Mouse (Mus musculus) c-Kit-positive CD71-positive TER-119-positive erythroid progenitor cells, embryonic 14.5 days (primary cell): ENCODE measurements at regions not wholly inside any gene's neighbourhood (a gene's known extent, or its start where the extent isn't known, plus 50 kb on each side); places are given as distances from the start of the nearest gene placed in this dataset.

Experiments
- DNase-seq: peaks from one replicate; pipeline ENCODE4 v3.0.0-alpha.2; 2013; ENCODE audit warnings: low spot score

DNA sequence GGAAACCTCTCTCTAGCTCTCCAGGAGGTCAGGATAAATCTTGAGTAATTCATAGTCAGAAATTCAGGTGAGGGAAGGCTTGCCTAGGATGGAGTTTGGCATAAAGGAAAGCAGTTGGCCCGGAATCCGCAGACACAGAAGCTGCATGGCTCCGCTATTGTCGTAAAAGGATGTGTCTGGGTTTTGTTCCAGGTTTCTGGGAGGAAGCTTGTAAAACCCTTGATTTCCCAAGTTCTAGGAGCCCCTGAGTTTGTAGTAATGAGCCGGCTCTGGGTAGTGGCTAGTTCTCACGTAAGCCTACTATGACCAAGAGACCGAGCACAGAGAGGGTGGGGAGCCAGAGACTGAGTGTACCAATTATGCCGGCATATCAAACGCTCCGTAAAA is 52.7 kb upstream of the Gm21915 start:
- DNase-seq: no peak

DNA sequence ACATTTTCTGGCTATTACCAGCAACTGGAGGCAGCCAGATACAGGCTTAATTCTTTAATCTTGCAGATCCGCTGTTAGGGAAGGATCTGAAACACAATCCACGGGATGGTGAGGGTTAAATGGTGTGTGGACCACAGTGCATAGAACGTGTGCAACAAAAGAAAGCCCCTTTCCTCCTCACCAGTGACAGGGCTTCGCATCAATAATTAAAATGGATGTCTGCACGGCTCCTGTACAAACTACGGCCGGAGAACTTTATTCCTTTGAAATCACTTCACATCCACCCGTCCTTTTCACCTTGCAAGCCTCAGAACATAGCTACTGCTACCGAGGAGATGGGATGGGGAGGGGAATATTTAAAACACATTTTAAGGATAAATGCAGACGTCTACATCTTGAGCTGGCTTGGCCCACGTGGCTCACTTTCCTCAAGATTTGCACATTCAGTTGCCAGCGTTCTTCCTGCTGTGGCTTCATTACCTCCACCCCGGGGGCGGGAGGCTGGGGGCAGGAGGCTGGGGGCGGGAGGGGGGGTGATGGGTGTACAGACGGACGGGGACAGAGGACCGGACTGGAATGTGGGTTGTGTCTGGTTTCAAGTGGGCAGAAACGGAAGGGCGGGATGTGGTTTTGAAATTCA is 53.3 kb upstream of the Gm21915 start:
- DNase-seq: no peak

DNA sequence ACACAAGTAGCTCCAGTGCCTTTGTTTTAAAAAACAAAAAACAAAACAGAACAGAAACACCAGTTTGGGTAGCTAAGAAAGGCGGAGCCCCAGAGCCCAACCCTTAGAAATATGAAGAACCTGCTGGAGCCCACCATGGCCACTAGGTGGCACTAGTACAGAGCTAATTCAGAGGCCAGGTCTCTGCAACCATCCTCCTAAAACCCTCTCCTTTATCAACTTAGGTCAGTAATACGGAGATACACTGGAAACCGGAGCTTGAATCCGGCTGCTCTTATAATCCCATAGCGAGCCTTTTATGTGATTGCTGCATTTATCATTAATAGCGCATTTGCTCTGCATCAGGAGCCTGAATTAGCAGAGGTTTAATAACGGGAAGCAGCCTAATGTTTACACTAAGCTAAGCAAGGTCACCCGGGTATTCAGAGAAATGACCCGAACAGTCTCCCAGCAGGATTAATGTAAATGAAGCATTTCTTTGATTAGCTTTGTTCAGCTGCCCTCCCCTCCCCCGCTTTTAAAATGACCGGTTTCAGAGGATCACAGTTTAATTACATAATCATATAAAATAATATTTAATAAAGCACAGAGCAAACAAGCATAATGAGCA is 53.9 kb upstream of the Gm21915 start:
- DNase-seq: peak; percentile 32

DNA sequence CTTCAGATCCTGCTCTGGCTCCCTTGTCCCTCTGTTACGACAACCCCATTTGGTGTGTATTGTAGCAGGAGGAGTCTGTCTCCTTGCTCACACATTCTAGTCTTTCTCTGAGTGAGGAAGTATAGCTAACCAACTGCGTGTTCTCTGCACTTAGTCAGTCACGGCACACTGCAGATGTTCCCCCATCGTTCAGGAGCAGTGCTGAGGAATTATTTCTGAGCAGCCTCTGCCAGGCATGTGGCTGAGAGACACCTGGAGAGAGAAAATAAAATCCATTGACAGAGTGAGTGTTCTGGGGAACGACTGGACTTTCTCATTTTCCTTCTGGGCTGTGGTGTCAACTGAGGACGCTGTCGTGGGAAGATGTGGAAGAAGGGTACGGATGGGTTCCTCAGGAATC is 54.5 kb upstream of the Gm21915 start:
- no peak for DNase-seq

DNA sequence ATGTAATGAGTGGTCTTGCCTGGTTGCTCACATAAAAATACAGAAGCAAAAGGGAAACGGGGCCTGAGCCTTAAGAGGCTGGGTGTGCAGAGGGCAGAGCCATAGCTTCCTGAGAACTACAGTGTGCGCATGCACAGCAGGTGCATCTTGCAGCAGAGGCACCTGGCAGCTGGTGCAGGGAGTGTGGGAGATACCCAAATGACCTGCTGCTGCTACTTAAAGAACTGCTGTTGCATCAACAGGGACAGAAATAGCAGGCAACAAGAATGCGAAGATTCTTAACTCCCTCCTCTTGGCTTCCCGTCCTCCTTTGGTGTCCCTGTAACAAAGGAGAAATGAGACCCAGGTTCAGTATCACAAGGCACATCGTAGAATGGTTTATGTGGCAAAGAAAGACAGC is 56.3 kb upstream of the Gm21915 start:
- no peak for DNase-seq

DNA sequence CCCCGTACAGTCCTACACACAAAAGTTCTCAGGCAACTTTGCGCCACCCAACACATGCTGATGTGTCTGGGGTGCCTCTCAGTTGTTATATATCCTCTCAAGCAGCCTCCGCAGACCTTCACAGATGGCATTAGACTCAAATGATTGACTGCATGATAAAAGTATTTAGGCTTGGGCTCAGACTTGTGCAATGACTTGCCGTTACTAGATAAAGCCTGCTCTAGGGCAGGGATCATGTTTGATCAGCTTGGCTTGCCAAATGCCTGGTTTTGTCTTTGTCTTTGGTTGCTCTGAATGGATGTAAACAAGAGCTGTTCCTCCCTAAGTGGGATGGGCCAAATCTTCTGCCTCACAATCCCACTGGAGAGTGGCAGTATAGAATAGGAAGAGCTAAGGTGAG is 57.2 kb upstream of the Gm21915 start:
- DNase-seq: no peak

DNA sequence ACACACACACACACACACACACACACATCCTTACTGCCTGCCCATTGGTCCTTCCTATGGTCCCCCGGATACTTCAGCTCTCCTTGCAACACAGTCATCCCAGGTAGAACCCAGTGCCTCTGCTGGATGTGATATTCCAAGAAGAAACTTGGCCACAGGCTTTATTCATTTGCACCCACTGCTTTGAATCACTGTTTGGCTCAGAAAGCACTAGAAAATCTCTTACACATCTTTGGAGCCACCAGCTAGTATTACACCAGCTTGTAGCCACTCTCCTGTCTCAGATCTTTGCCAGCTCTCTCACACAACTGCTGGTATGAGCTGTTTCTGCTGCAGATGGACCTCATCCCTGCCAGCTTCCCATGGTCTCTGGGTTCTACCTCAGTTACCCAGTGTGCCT is 57.7 kb upstream of the Gm21915 start:
- no peak for DNase-seq

DNA sequence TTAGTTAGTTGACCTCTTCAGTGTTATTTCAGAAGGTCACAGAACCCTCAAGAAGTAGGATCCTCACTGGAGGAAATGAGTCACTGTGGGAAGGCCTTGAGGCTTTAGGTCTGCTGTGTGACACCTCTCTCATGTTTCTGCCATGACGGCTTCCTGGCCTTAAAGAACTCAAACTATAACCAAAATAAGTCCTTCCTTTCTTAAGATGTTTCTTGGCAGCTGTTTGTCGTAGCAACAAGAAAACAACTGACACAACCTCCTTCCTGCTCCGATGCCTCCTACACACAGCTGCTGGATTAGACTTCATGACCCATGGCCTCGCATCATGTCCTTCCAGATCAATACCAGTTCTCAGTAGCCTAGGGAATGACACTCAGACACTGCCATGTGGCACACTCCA is 58.1 kb upstream of the Gm21915 start:
- DNase-seq: no peak

DNA sequence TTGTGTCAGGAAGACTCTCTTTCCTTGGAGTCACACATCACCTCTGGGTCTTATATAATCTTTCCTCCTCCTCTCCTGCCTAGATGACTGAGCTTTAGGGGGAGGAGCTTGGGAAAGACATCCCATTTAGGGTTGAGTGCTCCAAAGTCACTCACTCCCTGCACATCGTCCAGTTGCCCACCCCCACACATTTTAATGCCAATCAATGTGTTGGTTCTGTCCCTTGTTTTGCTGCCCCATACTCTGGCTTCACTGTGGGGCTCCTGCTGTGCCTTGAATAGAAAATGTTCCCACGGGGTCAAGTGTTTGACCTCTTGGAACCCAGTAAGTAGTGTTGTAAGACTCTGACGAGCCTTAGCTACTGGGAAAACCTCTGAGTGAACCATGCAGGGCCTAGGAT is 58.8 kb upstream of the Gm21915 start:
- no peak for DNase-seq

DNA sequence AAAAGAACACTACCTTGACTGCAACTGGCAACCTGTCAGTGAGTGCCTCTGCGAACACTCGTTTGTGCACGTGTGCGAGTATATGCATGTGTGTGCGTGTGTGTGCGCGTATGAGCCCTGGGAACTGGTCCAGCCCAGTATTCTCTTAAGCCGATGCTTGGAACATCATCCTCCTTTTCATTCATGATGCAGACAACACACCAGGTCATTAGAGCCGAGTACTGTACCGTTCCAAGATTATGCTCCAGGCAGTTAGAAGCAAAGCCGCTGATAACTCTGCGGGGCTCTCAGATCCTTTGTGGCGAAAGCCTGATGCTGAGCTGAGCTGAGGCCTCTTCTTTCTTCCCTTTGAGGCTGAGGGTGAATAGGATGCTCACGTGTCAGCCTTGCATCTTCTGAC is 61.8 kb upstream of the Gm21915 start:
- no peak for DNase-seq

DNA sequence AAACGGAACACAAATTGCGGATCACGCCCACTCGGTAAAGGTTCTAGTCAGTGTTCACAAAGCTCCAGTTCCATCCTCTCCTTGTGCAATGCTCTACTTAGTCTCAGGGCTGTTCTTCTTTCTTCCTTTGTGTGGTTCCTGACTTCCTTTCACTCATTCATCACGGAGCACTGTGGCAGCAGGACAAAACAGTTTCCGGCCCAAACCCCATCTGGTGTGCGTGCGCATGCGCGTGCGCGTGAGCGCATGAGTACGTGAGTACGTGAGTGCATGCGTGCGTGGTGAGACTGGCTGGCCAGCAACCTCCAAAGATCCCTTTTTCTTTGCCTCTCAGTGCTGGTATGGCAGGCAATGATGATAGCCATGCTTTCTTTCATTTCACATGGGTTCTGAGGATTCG is 62.5 kb upstream of the Gm21915 start:
- no peak for DNase-seq

DNA sequence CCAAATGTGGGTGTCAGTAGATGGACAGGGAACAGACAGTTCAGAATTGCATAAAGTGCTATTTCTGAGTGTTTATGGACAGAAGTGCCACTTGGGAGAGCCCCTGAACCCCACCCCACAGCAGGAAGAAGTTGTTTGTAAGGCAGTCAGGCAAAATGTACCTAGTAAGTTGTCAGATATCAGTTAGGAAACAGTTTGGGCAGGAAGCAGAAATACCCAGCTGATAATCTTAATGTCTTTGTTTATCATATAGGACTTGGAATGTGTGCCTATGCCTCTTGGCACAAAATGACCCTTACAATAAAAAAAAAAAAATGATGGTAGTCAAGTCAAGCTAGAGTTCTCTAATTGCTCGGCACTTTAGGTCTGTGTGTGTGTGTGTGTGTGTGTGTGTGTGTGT is 66.9 kb upstream of the Gm21915 start:
- DNase-seq: no peak

DNA sequence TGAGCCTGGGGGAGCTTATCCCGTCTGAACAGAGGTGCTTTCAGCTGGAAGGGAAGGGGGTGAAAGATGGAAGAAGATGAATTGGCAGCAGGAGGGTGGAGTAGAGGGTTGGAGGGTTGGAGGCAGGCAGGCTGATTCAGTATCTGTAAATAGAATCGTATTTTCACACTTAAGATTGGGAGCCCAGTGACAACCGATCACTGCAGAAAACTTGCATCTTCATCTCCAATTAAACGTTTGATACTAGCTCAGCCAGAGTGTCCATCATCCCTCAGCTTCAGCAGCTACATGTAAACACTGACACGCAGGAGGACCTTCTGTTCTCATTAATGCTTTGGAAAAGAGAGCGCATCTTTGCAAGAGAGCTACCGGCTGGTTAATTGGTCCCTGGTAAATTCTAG is 67.2 kb upstream of the Gramd1b start:
- no peak for DNase-seq

DNA sequence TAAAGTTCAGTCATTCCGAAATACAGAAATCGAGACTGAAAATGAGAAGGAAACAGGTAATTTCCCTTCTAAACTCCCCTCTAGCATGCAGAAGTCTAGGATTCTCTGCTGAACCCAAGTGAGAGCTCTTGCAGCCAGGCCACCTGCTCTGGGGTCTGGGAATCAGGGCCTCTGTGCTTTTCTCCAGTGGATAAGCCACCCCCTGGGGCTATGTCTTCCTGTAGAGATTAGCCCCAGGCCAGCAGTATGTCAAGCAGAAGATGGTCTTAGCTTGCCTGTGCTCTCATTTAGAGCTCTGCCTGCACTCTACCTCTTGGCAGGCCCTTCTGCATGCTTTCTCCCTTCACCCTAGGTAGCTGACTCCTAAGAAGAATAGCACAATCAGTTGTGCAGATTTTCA is 56.2 kb upstream of the Gramd1b start:
- DNase-seq: no peak

DNA sequence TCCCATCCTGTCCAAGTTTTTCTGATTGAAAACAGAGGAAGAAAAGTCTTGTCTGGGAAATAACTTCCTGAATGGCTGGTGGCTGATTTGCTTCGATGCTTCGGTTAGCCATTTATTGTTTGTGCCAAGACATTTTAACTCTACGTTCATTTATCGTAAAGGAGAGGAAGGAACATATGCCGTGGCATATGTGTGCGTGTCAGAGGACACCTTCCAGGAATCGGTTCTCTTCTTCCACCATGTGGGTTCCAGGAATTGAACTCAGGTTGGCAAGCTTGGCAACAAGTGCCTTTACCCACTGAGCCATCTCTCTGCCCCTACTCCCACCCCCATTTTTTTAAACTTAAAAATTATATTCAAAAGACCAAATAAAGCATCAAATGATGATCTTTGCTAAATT is 55.4 kb upstream of the Gramd1b start:
- DNase-seq: no peak

DNA sequence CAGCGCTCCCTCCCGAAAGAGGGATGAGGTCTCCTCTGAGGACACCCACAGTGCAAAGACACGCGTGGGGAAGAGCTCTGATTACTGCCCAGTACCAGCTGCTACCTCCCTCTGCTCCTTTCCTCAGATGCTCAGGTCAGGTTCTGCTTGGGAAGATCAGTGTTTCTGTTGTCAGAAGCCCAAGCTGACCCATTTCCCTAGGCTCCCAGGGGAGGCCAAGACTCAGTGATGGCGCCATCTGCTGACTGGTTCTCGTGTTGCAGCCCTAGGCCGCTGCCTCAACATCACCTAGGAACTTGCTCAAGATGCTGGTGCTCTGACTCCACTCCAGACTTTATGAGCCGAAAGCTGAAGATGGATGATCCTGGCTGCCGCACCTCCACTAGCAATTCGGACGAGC is 52.4 kb upstream of the Gramd1b start:
- DNase-seq: no peak

DNA sequence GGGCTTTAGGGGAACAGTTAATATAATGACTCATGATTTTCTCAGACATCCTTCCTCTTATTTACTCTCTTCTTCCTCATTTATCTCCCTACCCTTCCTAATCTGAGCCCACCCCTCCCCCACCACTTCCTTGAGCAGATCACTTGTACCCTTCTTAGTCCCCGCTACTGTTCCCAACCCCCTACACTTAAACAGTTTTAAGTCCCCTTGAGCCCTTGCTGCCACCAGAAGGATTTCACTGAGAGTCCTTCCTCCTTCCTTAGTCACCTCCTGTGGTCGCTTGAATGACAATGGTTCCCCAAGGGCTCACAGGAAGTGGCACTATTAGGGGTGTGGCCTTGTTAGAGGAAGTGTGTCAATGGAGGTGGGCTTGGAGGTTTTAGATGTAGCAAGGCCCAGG is 50.7 kb upstream of the Gramd1b start:
- no peak for DNase-seq
